Mouse (Mus musculus) MEL (cell line): Measurements from ENCODE around the gene Epha6. TPM values are rescaled to one million over a fixed set of nuclear protein-coding genes. Genes with fewer than 3 reads are reported as not detected.

Experiments used
- DNase-seq: peaks from one replicate; pipeline ENCODE4 v3.0.0; 2011; ENCODE audit warnings: low read depth, low spot score
- H3K27ac ChIP-seq: 2 replicates; pipeline ENCODE4 v1.5.1; 2012; ENCODE audit warnings: low read depth, mild to moderate bottlenecking, control low read depth, low read length, moderate library complexity; ENCODE audit not compliant: control insufficient read depth
- H3K27me3 ChIP-seq, 2 experiments: fragments of 150-350 bp in 1 of 2; sonication (generic) in 1 of 2; 2 replicates each; pipeline ENCODE4 v1.6.1; 2012; ENCODE audit warnings: low read length in 2 of 2, mild to moderate bottlenecking in 2 of 2, improper control_type of control experiment in 1 of 2, moderate library complexity in 1 of 2; ENCODE audit not compliant: insufficient read depth in 2 of 2, control insufficient read depth in 1 of 2
- H3K36me3 ChIP-seq, 2 experiments: 2 replicates each; pipeline ENCODE4 v1.6.1; 2012 to 2014; ENCODE audit warnings: low read length in 2 of 2, improper control_type of control experiment in 1 of 2, inconsistent platforms in 1 of 2, mild to moderate bottlenecking in 1 of 2; ENCODE audit not compliant: insufficient read depth in 2 of 2, control insufficient read depth in 1 of 2
- H3K4me1 ChIP-seq, 2 experiments: fragments of 150-350 bp in 1 of 2; sonication (generic) in 1 of 2; 2 replicates each; pipeline ENCODE4 v1.6.1; 2012; ENCODE audit warnings: low read length in 2 of 2, improper control_type of control experiment in 1 of 2, mild to moderate bottlenecking in 1 of 2; ENCODE audit not compliant: insufficient read depth in 2 of 2, control insufficient read depth in 1 of 2
- H3K4me3 ChIP-seq, 2 experiments: fragments of 150-350 bp in 1 of 2; sonication (generic) in 1 of 2; 2 replicates each; pipeline ENCODE4 v1.5.1; 2012; ENCODE audit warnings: low read depth in 2 of 2, low read length in 2 of 2, mild to moderate bottlenecking in 2 of 2, moderate library complexity in 2 of 2, control low read depth in 1 of 2, improper control_type of control experiment in 1 of 2; ENCODE audit not compliant: control insufficient read depth in 1 of 2, insufficient read depth in 1 of 2
- H3K79me2 ChIP-seq: 2 replicates; pipeline ENCODE4 v1.6.1; 2012; ENCODE audit warnings: mild to moderate bottlenecking, low read length, moderate library complexity; ENCODE audit not compliant: control insufficient read depth, poor library complexity, insufficient read depth
- H3K9ac ChIP-seq: 2 replicates; pipeline ENCODE4 v1.6.1; 2012; ENCODE audit warnings: low read depth, mild to moderate bottlenecking, control low read depth, low read length, moderate library complexity; ENCODE audit not compliant: control insufficient read depth, poor library complexity, severe bottlenecking
- H3K9me3 ChIP-seq: fragments of 150-350 bp; sonication (generic); replicated peaks from 2 replicates; pipeline ENCODE4 v1.6.1; 2012; ENCODE audit warnings: mild to moderate bottlenecking, low read length, improper control_type of control experiment, moderate library complexity; ENCODE audit not compliant: insufficient read depth
- CHD1 ChIP-seq: IDR thresholded peaks from 2 replicates; pipeline ENCODE4 v1.6.1; 2012; ENCODE audit warnings: low read depth, mild to moderate bottlenecking, inconsistent platforms, low read length, improper control_type of control experiment
- CTCF ChIP-seq, 3 experiments: IDR thresholded peaks in 2 of 3; conservative IDR thresholded peaks in 1 of 3; 2 replicates each; pipeline ENCODE4 v1.5.1; 2011 to 2012; ENCODE audit warnings: low read length in 3 of 3, low read depth in 2 of 3, mild to moderate bottlenecking in 2 of 3, improper control_type of control experiment in 1 of 3, inconsistent platforms in 1 of 3, mixed read lengths in 1 of 3, moderate library complexity in 1 of 3; ENCODE audit not compliant: control insufficient read depth in 1 of 3, insufficient read depth in 1 of 3, poor library complexity in 1 of 3, severe bottlenecking in 1 of 3
- ELF1 ChIP-seq: IDR thresholded peaks from 2 replicates; pipeline ENCODE4 v1.6.1; 2014; ENCODE audit warnings: low read depth, mild to moderate bottlenecking, inconsistent platforms, low read length, improper control_type of control experiment, moderate library complexity
- ETS1 ChIP-seq: IDR thresholded peaks from 2 replicates; pipeline ENCODE4 v1.6.1; 2012; ENCODE audit warnings: low read depth, mild to moderate bottlenecking, inconsistent platforms, low read length, improper control_type of control experiment, moderate library complexity
- GABPA ChIP-seq: IDR thresholded peaks from 2 replicates; pipeline ENCODE4 v1.6.1; 2012; ENCODE audit warnings: low read depth, mild to moderate bottlenecking, inconsistent platforms, low read length, improper control_type of control experiment, moderate library complexity
- JUND ChIP-seq: IDR thresholded peaks from 2 replicates; pipeline ENCODE4 v1.6.1; 2011; ENCODE audit warnings: low read depth, mild to moderate bottlenecking, improper control_type of control experiment, low read length
- MAFK ChIP-seq: IDR thresholded peaks from 2 replicates; pipeline ENCODE4 v1.6.1; 2011; ENCODE audit warnings: low read depth, mild to moderate bottlenecking, low read length, improper control_type of control experiment, borderline replicate concordance
- MAZ ChIP-seq: IDR thresholded peaks from 2 replicates; pipeline ENCODE4 v1.6.1; 2012; ENCODE audit warnings: low read depth, mild to moderate bottlenecking, inconsistent platforms, low read length, improper control_type of control experiment
- MEF2A ChIP-seq: IDR thresholded peaks from 2 replicates; pipeline ENCODE4 v1.6.1; 2014; ENCODE audit warnings: low read depth, mild to moderate bottlenecking, inconsistent platforms, low read length, improper control_type of control experiment; ENCODE audit not compliant: poor library complexity, insufficient replicate concordance, severe bottlenecking; ENCODE audit errors: extremely low read depth
- MYC ChIP-seq: IDR thresholded peaks from 2 replicates; pipeline ENCODE4 v1.6.1; 2011; ENCODE audit warnings: low read depth, mild to moderate bottlenecking, low read length, improper control_type of control experiment, moderate library complexity
- POLR2A ChIP-seq, 2 experiments: IDR thresholded peaks; 2 replicates each; pipeline ENCODE4 v1.6.1; 2011 to 2012; ENCODE audit warnings: low read length in 2 of 2, mild to moderate bottlenecking in 2 of 2, control low read depth in 1 of 2, improper control_type of control experiment in 1 of 2, low read depth in 1 of 2, moderate library complexity in 1 of 2; ENCODE audit not compliant: control insufficient read depth in 1 of 2, insufficient read depth in 1 of 2, poor library complexity in 1 of 2
- POLR2AphosphoS2 ChIP-seq: IDR thresholded peaks from 2 replicates; pipeline ENCODE4 v1.6.1; 2011; ENCODE audit warnings: low read length, improper control_type of control experiment
- POLR2AphosphoS5 ChIP-seq: IDR thresholded peaks from 2 replicates; pipeline ENCODE4 v1.6.1; 2012; ENCODE audit warnings: low read depth, borderline replicate concordance, mild to moderate bottlenecking, inconsistent platforms, low read length, moderate library complexity, mixed read lengths
- RAD21 ChIP-seq: IDR thresholded peaks from 2 replicates; pipeline ENCODE4 v1.6.1; 2011; ENCODE audit warnings: mild to moderate bottlenecking, low read depth, low read length, improper control_type of control experiment
- TBP ChIP-seq: IDR thresholded peaks from 2 replicates; pipeline ENCODE4 v1.8.0; 2011; ENCODE audit warnings: low read depth, low read length, improper control_type of control experiment
- TCF12 ChIP-seq: IDR thresholded peaks from 2 replicates; pipeline ENCODE4 v1.6.1; 2014; ENCODE audit warnings: low read depth, mild to moderate bottlenecking, inconsistent platforms, low read length, improper control_type of control experiment, moderate library complexity
- ZC3H11A ChIP-seq: IDR thresholded peaks from 2 replicates; pipeline ENCODE4 v1.6.1; 2012; ENCODE audit warnings: low read depth, mild to moderate bottlenecking, inconsistent platforms, low read length, improper control_type of control experiment
- ZKSCAN1 ChIP-seq: IDR thresholded peaks from 2 replicates; pipeline ENCODE4 v1.6.1; 2012; ENCODE audit warnings: low read depth, mild to moderate bottlenecking, inconsistent platforms, low read length, improper control_type of control experiment, moderate library complexity
- ZMIZ1 ChIP-seq: IDR thresholded peaks from 2 replicates; pipeline ENCODE4 v1.6.1; 2012; ENCODE audit warnings: low read depth, mild to moderate bottlenecking, inconsistent platforms, low read length, improper control_type of control experiment, moderate library complexity
- polyA plus RNA-seq, 2 experiments: library from polyadenylated mRNA; stranded (reverse) in 1 of 2; unstranded in 1 of 2; fragments of >175 nt in 1 of 2; fragments of >200 nt in 1 of 2; gene quantifications; 2 replicates each; pipeline versions ENCODE4 v1.2.1 to v1.2.4; 2012; ENCODE audit warnings: low replicate concordance in 2 of 2, low read depth in 1 of 2; ENCODE audit not compliant: insufficient read length in 2 of 2, insufficient read depth in 1 of 2, missing spikeins in 1 of 2
- total RNA-seq: library from RNA; depleted of rRNA; stranded (reverse); fragments of 300-350 nt; gene quantifications from 2 replicates; pipeline ENCODE4 v1.2.3, GENCODE M21; 2012

The Epha6 gene
- total and polyA plus RNA-seq, 3 experiments, result not detected

- Histone ChIP-seq H3K9ac (no peak overlapping the region), H3K4me3 (no peak overlapping the region), H3K4me1 (no peaks in the 10 kb centered on the region), H3K79me2 (no peaks in the 10 kb centered on the region), H3K36me3 (no peaks in the 10 kb centered on the region), H3K27ac (no peak overlapping the region), H3K9me3 (no peaks in the 10 kb centered on the region), H3K27me3 (no peaks in the 10 kb centered on the region)
- no peak for DNase-seq
- no peak for TF ChIP-seq ELF1
- TF ChIP-seq ZKSCAN1, result no peak
- TF ChIP-seq RAD21, result no peak
- no peak for TF ChIP-seq TBP
- TF ChIP-seq MAFK, result no peak
- no peak for TF ChIP-seq CHD1
- no peak for TF ChIP-seq ETS1
- no peak for TF ChIP-seq TCF12
- TF ChIP-seq MAZ, result no peak
- TF ChIP-seq CTCF (IDR thresholded peaks at IDR 0.05 in 2 of 3, conservative IDR thresholded peaks at IDR 0.05 in 1 of 3; ENCODE audit: control insufficient read depth in 1 of 3, insufficient read depth in 1 of 3, low read depth in 2 of 3, low read length in 3 of 3, poor library complexity in 1 of 3, severe bottlenecking in 1 of 3), result no peak
- no peak for TF ChIP-seq ZC3H11A
- TF ChIP-seq MEF2A, result no peak
- TF ChIP-seq GABPA, result no peak
- TF ChIP-seq MYC, result no peak
- no peak for TF ChIP-seq POLR2AphosphoS5
- TF ChIP-seq ZMIZ1, result no peak
- TF ChIP-seq POLR2A (IDR thresholded peaks at IDR 0.05; ENCODE audit: control insufficient read depth in 1 of 2, insufficient read depth in 1 of 2, low read depth in 1 of 2, low read length in 2 of 2, poor library complexity in 1 of 2), result no peak
- no peak for TF ChIP-seq JUND
- TF ChIP-seq POLR2AphosphoS2, result no peak
These were observed 923.0 kb downstream of the Epha6 start for GRCm38 (mm10) chr16:59682216-59682891.

GRCm38 (mm10) chr16:59666938-59667337 lies 938.4 kb downstream of the Epha6 start:
- Histone ChIP-seq H3K9ac (no peak overlapping the region), H3K4me3 (no peak overlapping the region), H3K27me3 (no peaks in the 10 kb centered on the region), H3K36me3 (no peaks in the 10 kb centered on the region), H3K79me2 (no peaks in the 10 kb centered on the region), H3K9me3 (no peaks in the 10 kb centered on the region), H3K27ac (no peak overlapping the region), H3K4me1 (no peaks in the 10 kb centered on the region)
- TF ChIP-seq ZC3H11A, result no peak
- no peak for DNase-seq
